In the genomic region with DNA sequence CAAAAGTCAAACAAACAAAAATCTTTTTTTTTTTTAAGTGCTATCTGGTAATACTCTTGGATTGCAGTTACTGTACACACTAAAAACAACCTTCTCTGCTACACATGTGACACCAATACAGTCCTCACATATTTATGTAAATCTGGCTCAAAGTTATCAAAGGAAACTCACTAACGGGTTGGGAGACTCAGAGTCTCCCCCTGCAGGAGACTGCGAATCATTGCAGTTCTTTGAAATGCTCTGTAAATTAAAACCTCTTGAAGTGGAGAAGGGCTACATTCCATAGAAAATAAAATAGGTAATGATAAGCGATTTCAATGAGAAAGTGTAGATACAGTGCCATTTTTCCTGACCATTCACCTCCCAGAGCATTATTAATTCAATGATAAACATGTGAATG, we compare ENCODE assay signal across 11 mouse cellular contexts.
DNase-seq lines count a peak whose midpoint lies in the region; ATAC-seq and TF ChIP-seq lines count a peak whose summit lies in the region.
"Had no signal": no experiment of that assay in that cellular context is flagged by ENCODE, and none has a peak within 500 bp of the region (broad histone marks: within the 10 kb centered on the region; RNA-seq: fewer than 3 reads in every experiment).

No protein-coding gene starts in this region.

- TF ChIP-seq POLR2A in liver, adult 2 months (IDR thresholded peaks at IDR 0.05; ENCODE audit: extremely low read depth, insufficient read depth, low read length), result no peak

- H3K79me2 ChIP-seq in liver, adult 2 months (ENCODE audit: control insufficient read depth, insufficient read depth, low read length), result no peaks in the 10 kb centered on the region

- H3K27ac ChIP-seq in liver, adult 2 months (replicated peaks; ENCODE audit: insufficient read depth, low read depth, low read length), result no peak overlapping the region
- H3K27ac ChIP-seq in liver, embryonic 12.5 days, result no peak overlapping the region
- peak overlapping the region; percentile 70 for H3K27ac ChIP-seq in midbrain, postnatal 0 days (ENCODE audit: low read depth, low read length)
- H3K27ac ChIP-seq: limb, embryonic 13.5 days; neural tube, embryonic 12.5 days had no signal

- H3K4me2 ChIP-seq in liver, embryonic 12.5 days, result no peak overlapping the region
- H3K4me2 ChIP-seq in midbrain, postnatal 0 days (ENCODE audit: low read depth, low read length, poor library complexity, severe bottlenecking), result no peak overlapping the region
- H3K4me2 ChIP-seq: limb, embryonic 13.5 days; neural tube, embryonic 12.5 days had no signal

- no peak overlapping the region for H3K4me3 ChIP-seq in liver, adult 2 months (ENCODE audit: insufficient read depth, low read depth, low read length)
- H3K4me3 ChIP-seq in liver, embryonic 12.5 days, result no peak overlapping the region
- no peak overlapping the region for H3K4me3 ChIP-seq in midbrain, postnatal 0 days (ENCODE audit: low read depth, low read length)
- H3K4me3 ChIP-seq: limb, embryonic 13.5 days; neural tube, embryonic 12.5 days had no signal

- peak; percentile 42 for TF ChIP-seq CTCF in liver, adult 2 months (IDR thresholded peaks at IDR 0.05; ENCODE audit: low read depth, low read length)
- TF ChIP-seq CTCF in midbrain, postnatal 0 days (IDR thresholded peaks at IDR 0.05), result peak; percentile 74

- H3K4me1 ChIP-seq in liver, adult 2 months (ENCODE audit: control insufficient read depth, insufficient read depth, low read length), result no peaks in the 10 kb centered on the region; the same call in 1 of the 2 replicates
- H3K4me1 ChIP-seq in liver, embryonic 12.5 days, result no peaks in the 10 kb centered on the region
- H3K4me1 ChIP-seq in midbrain, postnatal 0 days (ENCODE audit: insufficient read depth, low read length), result peaks cover 5% of the 10 kb centered on the region; the same call in 1 of the 2 replicates
- H3K4me1 ChIP-seq: neural tube, embryonic 12.5 days had no signal

- no peaks in the 10 kb centered on the region for H3K9me3 ChIP-seq in liver, embryonic 12.5 days (replicated peaks)
- H3K9me3 ChIP-seq in midbrain, postnatal 0 days (ENCODE audit: low read length), result no peaks in the 10 kb centered on the region
- H3K9me3 ChIP-seq: limb, embryonic 13.5 days; neural tube, embryonic 12.5 days had no signal

- 22% methylated on average over 3 of the region's 3 CpGs for WGBS in liver, adult 2 months
- WGBS in liver, embryonic 12.5 days (ENCODE audit: insufficient replicate concordance), result 13% methylated on average over 3 of the region's 3 CpGs
- 25% methylated on average over 3 of the region's 3 CpGs for WGBS in midbrain, postnatal 0 days

- peak; percentile 8 for DNase-seq in liver, adult 2 months (ENCODE audit: extremely low read depth, low read depth, low spot score)
- peak; percentile 15 for DNase-seq in ES-CJ7 (ENCODE audit: low read depth, low spot score)
- peak; percentile 32 for DNase-seq in midbrain, postnatal 0 days (ENCODE audit: low spot score)
- DNase-seq in spleen, adult 18-20 months, result no peak
- DNase-seq in urinary bladder, postnatal 25 days (ENCODE audit: low spot score), result no peak
- DNase-seq: adrenal gland, postnatal 10 days; kidney, adult 9 months had no signal

- H3K27me3 ChIP-seq in liver, adult 2 months (ENCODE audit: control insufficient read depth, insufficient read depth, low read length), result no peaks in the 10 kb centered on the region; the same call in 1 of the 2 replicates
- no peaks in the 10 kb centered on the region for H3K27me3 ChIP-seq in liver, embryonic 12.5 days (replicated peaks)
- no peaks in the 10 kb centered on the region for H3K27me3 ChIP-seq in midbrain, postnatal 0 days (ENCODE audit: insufficient read depth, low read length)
- H3K27me3 ChIP-seq: limb, embryonic 13.5 days; neural tube, embryonic 12.5 days had no signal

- no peak overlapping the region for H3K9ac ChIP-seq in liver, adult 2 months (ENCODE audit: low read depth, low read length)
- H3K9ac ChIP-seq in liver, embryonic 12.5 days, result no peak overlapping the region
- no peak overlapping the region for H3K9ac ChIP-seq in midbrain, postnatal 0 days (replicated peaks; ENCODE audit: low read length, poor library complexity, severe bottlenecking)
- H3K9ac ChIP-seq: limb, embryonic 13.5 days; neural tube, embryonic 12.5 days had no signal

- no peak for ATAC-seq in liver, embryonic 12.5 days
- ATAC-seq in common myeloid progenitor, adult 5-6 weeks (replicated peaks; ENCODE audit: low read depth, poor library complexity, severe bottlenecking), result 0 out of 2 replicates have a peak, but pooled peaks have one; percentile 50
- peak; percentile 22; the same call in 1 of the 2 replicates for ATAC-seq in midbrain, postnatal 0 days (ENCODE audit: low FRiP score)

- no peaks in the 10 kb centered on the region for H3K36me3 ChIP-seq in liver, adult 2 months (ENCODE audit: control insufficient read depth, insufficient read depth, low read length)
- no peaks in the 10 kb centered on the region for H3K36me3 ChIP-seq in liver, embryonic 12.5 days
- H3K36me3 ChIP-seq in midbrain, postnatal 0 days (ENCODE audit: insufficient read depth, low read length), result 0 out of 2 replicates have a peak, but pooled peaks cover 2% of the 10 kb centered on the region
- H3K36me3 ChIP-seq: limb, embryonic 13.5 days; neural tube, embryonic 12.5 days had no signal

Comparison
In these comparisons a context has a peak if more than half of its experiments do, and no peak if none do; other contexts are left out.
1. DNase-seq: peak in liver, adult 2 months (single experiment), ES-CJ7 (single experiment) and midbrain, postnatal 0 days (single experiment); none in spleen, adult 18-20 months (0 of 2) and urinary bladder, postnatal 25 days (single experiment).